Mouse (Mus musculus): Measurements from ENCODE around the gene Pick1.
"Not testable (repeated sequence)": the region's sequence is repeated elsewhere in the genome, so short reads cannot be mapped to it uniquely, and the experiment has no call there.

Gene Pick1

DNA sequence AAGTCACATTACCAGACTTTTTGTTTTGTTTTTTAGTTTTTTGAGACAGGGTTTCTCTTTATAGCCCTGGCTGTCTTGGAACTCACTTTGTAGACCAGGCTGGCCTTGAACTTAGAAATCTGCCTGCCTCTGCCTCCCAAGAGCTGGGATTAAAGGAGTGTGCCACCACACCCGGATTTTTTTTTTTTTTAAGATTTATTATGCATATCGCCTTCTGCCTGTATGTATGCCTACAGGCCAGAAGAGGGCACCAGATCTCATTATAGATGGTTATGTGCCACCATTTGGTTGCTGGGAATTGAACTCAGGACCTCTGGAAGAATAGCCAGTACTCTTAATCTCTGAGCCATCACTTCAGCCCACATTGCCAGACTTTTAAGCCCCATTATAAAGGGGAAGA is 3.2 kb upstream of the Pick1 start:
- in situ Hi-C loops (cut with MboI), result not testable (repeated sequence)

DNA sequence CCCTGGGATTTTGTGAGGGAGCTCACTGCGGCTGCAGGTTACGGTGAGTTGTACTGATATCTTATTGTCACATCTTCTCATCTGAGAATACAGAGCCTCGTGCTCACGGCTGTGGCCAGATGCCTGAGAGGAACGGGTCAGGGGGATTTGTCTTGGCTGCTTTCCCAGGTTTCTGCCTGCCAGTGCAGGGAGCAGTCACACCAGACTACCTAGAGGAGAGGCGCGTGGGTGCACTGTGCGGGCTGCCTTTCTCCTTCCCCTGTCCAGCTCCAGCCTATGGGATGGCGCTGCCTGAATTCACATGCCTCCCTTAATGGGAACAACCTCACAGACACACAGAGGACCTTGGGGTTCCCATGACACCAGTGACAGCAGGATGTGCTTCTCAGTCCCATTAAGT is 6.3 kb downstream of the Pick1 start:
- in situ Hi-C loops (cut with MboI), result loop anchor here (10.0 kb wide), 1 partner anchor 230 kb away; no protein-coding TSS in a partner anchor

DNA sequence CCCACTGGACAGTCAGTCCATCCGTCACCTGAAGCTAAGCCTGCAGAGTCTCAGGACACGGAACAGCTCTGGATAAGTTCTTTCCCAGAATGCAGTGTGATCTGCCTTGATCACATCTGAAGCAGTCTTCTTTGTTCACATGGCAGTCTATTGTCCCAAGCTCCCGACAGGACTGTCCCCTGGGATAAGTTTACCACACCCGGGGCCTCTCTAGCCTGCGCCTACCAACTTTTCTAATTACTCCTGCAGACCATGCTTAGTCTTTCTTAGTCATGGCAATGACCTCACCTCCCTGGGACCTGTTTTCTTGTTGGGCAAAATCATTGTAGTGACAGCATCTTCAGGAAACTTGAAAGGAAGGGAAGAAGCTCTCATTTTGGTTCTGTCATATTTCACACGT is 9.1 kb downstream of the Pick1 start:
- in situ Hi-C loops (cut with MboI), result loop anchor here (10.0 kb wide), 1 partner anchor 227 kb away; no protein-coding TSS in a partner anchor

DNA sequence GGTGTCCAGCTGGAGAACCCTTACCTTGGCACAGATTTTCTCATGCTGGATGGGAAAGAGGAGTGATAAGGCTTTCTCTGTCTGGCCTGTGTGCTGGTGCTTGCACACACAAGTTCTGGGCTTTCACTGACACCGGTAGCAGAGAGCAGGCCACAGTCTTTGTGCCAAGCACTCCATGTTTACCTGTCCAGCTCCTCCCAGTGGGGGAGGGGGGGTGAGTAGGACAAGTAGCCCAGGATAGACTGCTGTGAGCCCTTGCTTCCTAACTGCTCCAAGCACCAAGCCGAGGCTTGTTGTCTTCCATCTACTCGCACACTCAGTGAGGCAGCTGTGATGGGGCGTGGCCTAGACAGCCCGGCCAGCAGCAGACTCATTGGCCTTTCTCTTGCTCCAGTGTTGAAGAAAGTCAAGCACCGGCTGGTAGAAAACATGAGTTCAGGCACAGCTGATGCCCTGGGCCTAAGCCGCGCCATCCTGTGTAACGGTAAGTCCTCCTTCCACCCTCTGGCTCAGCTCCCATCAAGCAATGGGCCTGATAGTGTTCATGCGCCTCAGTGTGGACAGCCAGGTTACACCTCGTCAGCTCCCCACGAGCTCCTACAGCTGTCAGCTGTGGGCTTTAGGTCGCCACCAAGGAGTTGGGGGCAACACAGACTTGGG is 13.7 kb downstream of the Pick1 start:
- in situ Hi-C loops (cut with MboI), result no loop called here

DNA sequence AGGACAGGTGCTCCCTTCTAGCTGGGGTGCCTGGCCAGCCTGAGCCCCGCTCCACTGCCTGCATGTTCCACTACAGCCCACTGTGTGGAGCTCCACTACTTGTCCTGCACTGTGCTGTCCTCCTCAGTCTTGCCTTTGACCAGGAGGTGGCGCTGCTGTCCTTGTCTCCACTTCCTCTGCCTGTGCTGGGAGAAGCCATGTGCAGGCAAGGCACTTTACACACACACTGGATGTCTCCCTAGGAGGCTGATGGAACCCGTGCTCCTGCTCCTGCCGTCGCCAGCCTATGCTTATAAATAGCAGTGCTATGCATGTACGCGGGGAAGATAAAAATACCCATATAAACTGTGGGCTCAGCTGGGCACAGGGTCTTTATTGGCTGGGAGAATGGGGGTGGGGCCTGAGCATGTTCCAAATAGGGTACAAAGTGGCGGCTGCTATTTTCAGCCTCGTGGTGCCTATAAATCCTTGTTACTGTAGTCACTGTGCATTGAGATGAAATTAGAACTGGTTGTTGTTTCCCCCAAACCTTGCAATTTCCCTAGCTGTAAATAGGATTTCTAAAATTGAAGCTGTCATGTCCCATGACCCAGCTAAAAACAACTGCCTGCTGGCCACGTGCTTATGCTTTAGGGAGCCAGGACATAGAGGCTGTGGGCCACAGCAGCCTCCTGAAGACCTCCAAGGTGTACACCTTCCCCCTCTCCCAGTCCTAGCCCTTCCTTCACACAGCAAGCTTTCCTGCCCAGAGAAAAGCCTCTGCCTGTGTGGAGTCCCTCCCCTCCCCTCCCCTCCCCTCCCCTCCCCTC is 14.5 kb downstream of the Pick1 start:
- in situ Hi-C loops (cut with MboI), result no loop called here

DNA sequence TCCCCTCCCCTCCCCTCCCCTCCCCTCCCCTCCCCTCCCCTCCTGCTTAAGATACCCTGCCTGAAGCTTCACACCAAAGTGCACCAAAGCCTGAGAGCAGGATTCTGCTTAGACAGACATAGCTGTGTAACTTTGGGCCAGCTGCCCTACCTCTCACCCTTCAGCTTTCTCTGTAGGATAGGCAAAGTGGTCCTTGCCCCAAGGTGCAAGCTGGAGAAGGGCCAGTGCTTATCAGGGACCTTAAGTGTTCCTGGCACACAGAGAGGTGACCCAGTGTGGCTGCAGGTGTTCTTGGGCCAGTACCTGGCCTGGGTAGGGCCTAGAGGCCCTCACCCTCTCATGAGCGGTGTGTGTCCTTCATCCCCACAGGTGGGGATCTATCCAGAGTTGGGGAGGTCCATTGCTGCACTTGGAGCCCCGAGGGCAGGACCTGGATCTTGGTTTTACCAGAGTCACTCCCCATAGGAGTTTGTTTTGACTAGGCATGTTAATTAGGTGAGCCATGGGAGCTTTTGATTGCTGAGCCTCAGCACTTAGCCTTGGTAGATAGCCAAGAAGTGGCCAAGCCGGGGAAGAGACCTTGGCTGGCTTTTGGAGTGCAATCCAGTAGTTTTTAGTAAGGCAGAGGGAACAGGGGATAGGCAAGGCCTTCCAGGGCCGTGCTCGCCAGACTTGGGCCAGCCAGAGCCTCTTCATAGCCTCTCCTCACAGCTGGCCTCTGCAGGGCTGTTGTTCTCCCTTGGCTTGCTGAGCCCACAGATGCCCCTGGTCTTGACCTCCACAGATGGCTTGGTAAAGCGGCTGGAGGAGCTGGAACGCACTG is 15.3 kb downstream of the Pick1 start:
- in situ Hi-C loops (cut with MboI), result no loop called here

DNA sequence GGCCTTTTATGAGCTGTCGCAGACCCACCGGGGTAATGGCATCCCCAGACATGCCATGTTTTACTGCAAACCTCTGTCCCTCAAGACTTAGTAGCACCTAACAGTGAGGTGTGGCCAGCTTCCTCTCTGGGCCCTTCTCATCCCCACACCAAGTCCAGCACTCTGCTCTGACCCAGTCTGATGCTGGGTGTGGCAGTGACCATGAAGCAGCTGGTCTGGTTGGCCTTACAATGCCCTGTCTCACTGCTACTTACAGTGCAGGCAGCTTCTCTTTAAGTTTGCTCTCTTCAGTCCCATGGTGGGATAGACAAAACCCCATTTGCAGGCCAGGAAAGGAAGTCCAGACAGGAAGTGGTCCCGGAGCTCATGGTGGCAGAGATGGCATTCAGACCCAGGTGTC is 16.3 kb downstream of the Pick1 start:
- in situ Hi-C loops (cut with MboI), result no loop called here

DNA sequence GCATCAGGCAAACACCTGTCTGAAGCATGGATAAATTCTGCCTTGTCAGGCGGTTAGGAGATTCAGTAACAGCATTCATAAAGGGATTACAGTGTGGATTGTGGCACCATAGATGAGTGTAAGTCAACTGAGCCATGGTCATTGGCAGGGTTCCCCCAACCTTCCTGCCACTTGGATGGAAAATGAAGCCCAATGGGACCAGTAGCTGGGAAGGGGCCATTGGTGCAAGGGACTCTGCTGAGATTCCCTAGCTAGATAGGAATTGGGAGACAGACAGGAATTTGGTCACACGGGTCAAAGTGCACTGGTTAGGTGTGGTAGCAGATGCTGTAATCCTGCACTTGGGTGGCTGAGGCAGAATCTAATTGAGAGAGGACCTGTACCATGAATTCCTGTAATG is 21.3 kb downstream of the Pick1 start:
- in situ Hi-C loops (cut with MboI), result no loop called here

DNA sequence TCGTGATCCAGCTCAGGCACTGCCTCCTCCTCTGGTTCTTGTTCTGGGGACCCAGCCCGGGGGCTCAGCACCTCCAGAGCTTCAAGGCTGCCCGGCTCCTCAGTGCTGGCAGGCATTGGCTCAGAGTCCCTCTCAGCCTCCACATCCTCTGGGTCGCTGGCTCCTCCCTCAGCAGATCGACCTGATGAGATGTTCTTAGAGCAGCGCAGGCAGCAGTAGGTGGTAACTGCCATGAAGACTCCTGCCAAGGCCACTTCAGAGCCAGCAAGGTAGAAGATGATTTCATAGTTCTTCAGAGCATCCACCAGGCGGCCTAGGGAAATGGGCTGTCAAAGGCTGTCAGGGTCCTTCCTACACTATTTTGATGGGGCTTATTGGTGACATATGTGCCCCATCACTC is 22.2 kb downstream of the Pick1 start:
- in situ Hi-C loops (cut with MboI), result no loop called here

DNA sequence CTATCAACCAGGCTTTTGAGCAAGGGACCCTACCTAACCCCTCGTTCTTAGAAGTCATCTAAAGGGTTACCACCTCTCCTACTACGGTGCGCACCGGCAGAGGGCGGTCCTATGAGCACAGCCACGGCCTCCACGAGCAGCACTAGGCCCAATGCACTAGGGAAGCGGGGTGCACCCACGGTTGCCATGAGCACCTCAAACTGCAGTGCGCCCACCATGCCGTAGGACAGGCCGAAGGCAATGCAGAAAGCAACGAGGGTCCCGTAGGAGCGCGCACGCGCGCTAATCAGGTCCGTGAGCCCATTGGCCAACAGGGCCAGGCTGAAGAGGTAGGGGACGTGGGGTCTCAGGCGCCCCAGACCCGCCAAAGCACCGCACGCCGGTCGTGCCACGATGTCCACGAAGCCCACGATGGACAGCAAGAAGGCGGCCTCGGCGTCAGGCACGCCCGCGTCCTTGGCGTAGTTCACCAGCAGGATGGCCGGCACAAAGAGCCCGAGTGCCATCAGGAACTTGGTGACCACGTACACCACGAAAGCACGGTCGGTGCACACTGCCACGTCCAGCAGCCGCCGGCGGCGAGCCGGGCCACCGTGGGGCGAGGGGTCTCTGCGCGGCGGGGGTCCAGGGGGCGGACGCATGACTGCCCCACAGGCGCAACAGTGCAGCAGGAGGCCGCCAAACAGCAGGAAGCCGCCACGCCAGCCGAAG is 23.0 kb downstream of the Pick1 start:
- in situ Hi-C loops (cut with MboI), result no loop called here

DNA sequence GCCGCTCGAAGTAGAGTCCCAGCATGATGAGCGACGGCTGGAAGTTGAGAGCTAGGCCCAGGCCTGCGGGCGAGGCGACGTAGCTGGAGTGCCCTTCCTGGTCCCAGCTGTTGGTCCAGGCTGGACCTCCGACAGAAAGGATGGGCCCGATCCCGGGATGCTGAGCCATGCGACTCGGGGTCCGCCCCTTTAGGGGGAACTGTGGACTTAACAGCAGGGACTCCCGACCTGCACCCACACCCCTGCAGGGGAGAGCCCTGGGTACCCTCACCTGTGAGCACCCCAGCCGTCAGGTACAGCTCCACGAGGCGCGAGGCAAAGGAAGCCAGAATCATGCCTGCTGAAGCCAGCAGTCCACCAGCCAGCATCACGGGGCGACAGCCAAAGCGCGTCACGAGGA is 23.6 kb downstream of the Pick1 start:
- in situ Hi-C loops (cut with MboI), result no loop called here

DNA sequence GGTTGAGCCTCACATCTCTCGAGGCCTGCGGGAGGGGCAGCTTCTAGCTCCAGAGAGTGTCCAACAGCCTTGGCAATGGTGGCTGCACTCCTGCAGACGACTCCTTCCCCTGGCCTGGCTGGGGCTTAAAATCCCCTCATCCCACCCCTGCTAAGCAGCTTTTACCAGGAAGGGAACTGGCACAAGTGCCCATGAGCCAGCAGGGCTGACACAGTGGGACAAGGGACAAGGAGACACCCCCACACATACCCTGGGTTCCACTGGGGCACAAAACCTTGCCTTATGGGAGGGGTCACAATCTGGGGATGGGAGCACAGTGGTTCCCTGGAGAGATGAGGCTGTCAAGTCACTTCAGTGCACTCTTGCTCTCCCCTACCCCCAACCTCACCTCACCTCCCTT is 25.7 kb downstream of the Pick1 start, which contains the start of gene Slc16a8:
Slc16a8 (minus strand) TSS at position 101 of the 400 bp plus-strand sequence.
- in situ Hi-C loops (cut with MboI), result no loop called here

DNA sequence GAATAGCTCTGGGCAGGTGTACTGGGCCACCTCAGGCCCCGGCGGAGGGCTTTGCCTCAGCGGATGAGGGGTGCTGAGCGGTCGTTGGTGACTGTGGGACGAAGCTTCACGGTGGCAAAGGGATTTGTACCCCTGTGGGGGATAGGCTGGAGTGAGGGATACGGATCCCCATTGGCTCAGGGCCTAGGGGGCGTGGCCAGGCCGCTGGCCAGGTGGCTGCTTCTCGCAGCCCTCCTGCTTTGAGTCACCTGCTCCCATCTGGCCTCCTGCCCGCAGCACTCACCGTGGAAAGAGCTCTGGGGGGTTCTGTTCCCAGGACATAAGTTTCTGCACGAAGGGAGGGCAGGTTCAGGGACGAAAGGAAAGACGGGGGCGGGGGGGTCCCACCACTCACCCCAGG is 29.5 kb downstream of the Pick1 start:
- in situ Hi-C loops (cut with MboI), result no loop called here

DNA sequence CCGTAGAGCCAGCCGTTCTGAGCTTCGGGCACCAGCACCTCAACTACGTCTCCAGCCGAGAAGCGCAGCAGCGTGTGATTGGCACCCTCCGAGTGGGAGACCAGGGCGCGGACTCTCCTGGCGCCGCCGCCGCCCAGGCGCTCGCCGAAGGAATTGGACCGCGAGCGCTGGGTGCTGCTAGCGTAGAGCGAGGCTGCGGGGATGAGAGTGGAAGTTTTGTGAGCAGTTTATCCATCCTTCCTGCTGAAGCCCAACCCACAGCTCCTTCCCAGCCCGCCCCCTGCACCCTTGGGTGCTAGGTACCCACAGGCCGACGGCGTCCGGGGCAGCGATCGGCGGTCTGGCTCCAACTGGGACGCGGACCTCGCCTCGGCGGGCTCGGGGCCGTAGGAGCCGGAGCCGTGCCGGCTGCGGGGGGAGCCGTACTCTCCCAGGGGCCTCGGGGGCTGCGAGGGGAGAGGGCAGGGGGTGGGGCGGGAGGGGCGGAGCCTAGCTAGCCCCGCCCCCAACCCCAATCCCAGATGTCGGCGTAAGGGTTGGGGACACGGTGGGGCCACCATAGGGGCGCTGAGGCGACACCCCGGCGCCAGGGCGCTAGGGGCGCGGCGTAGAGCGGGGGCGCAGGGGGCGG is 32.2 kb downstream of the Pick1 start:
- in situ Hi-C loops (cut with MboI), result no loop called here

DNA sequence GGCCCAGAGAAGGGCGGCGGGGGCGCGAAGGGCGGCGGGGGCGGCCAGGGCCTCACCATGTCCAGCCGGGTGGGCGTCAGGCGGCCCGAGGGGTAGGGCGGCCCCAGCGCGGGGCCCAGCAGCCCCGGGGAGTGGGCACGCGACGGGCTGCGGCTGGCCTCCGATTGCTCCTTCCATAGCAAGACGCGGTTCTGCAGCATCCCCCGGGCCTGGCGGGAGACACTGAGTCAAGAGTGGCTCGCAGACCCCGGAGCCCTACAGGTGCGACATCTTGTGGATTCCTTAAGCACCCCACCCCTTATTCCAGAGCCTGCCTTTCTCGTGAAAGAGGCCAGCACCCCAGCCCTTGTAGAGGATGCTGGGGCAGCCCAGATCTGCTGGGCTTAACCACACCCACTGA is 32.8 kb downstream of the Pick1 start:
- in situ Hi-C loops (cut with MboI), result no loop called here

DNA sequence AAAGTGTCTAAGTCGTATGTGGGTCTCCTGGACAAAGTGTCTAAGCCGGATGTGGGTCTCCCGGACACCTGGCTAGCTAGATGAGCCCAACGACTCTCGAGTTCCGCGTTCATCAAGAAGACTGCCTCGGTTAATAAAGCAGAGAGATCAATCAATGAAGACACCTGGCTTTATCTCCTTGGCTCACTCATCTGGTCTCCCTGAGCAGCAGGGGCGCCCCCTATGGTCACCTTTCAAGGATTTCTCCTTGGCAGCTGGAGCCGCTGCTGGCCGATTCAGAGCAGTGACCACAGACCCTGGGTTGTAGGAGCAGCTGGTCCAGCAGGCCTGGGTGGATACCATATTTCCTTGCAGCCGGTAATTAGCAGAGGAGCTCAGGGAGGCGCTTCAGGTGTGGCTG is 33.4 kb downstream of the Pick1 start:
- in situ Hi-C loops (cut with MboI), result no loop called here

DNA sequence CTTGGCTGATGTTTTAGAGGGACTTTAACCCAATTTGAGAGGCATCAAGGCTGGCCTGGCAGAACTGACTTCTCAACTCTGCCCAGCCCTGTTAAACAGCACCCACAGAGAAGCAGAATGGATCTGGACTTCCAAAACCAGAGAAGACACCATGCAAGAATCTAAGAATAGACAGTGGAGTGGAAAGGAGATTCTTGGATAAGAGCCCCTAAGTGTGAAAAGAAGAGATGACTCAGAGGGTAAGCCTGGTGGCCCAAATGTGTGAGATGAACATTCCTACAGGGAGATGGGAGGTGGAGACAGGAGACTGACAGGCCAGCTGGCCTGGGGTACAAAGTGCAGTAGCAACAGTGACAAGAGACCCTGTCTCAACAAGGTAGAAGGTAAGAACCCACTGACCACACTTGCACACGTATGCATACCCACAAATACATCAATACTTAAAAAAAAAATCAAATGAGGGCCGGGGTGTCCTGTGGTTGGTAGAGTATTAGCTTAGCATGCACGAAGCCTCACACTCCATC is 33.9 kb downstream of the Pick1 start:
- in situ Hi-C loops (cut with MboI), result no loop called here

DNA sequence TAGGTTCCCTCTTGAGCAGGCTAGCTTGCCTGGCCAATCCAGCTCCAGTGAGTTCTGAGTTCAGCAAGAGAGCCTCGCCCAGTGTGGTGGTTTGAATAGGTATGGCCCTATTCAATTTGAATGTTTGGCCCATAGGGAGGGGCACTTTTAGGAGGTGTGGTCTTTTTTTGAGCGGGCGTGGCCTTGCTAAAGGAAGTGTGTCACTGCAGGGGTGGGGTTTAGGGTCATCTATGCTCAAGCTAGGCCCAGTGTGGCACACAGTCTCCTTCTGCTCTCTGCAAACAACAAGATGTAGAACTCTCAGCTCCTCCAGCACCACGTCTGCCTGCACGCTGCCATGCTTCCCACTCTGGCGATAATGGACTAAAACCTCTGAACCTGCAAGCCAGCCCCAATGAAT is 34.8 kb downstream of the Pick1 start:
- in situ Hi-C loops (cut with MboI), result no loop called here

DNA sequence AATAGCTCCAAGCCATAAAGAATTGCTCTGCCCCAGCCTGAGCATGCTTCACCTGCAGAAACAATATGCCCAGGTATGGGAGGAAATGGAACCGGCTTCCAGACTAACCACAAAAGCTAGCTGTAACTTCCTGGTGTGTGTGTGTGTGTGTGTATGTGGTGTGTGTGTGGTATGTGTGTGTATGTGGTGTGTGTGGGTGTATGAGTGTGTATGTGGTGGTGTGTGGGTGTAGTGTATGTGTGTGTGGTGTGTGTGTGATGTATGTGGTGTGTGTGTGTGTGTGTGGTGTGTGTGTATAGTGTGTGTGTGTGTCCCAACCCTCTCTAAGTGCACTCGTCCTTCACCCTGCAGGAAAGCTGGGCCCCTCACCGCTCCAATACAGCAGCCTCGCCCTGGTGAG is 36.4 kb downstream of the Pick1 start:
- in situ Hi-C loops (cut with MboI), result no loop called here

DNA sequence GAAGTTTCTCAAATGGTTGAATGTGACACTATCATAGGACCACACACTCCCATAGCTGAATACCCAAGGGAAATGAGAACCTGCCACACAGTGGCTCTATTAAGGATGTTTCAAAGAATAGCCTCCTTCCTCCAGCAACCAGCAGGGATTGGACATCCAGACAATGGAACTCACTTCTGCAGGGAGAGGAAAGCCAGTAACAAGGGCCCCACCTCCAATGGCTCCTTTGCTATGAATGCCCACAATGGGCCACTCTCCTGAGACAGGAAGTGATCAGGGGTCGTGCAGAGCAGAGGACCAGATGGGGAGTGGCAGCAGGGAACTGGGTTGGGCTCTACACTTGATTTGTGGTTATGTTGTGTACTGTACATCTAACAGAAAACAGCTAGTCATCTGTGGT is 39.5 kb downstream of the Pick1 start:
- in situ Hi-C loops (cut with MboI), result no loop called here
